Mouse (Mus musculus): Measurements from ENCODE around the gene Fras1. TPM values are rescaled to one million over a fixed set of nuclear protein-coding genes. Genes with fewer than 3 reads are reported as not detected.

The Fras1 gene
- polyA plus RNA-seq, 1 experiment from 2014 or later = 4.2 TPM

DNA sequence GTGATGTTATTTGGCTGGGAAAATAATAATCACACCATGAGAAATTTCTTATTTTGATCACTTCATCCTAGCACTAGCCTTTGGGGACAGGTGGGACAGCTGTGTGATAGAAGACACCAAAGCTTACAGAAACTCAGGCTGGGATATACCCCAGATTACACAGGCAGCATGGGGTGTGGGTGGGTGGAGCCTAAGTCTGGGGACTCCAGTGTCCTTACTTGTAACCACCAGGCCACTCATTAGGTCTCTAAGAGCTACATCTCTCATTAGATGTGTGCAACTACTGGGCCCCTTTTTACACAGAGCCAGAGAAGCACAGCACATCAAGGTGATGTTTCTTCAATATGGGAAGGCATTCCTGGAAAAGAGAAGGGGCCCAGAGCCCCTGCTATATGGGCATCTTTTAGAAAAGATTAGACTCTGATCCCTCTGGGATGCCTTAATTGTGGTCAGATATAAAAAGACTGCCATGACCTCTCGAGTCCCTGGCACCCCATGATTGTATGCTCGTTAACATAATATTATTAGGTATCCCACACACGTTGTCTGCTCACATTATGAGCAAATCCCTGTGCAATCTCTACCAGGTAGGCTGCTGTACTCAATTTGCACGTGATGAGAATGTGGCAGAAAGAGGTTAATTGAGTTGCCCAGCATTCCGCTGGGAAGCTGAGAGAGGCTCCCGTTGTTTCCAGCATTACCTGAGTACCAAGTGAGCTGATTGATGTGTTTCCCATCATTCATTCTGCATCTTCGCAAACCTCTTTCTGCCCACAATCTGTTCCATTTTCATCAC is 230.4 kb downstream of the Fras1 start:
- WGBS = 45% methylated on average over 7 of the region's 7 CpGs
- no peak overlapping the region for H3K4me2 ChIP-seq (ENCODE audit: low read length)
- no peaks in the 10 kb centered on the region for H3K27me3 ChIP-seq (ENCODE audit: control insufficient read depth, insufficient read depth, low read depth, low read length)
- H3K36me3 ChIP-seq (ENCODE audit: control insufficient read depth, insufficient read depth, low read length) = no peaks in the 10 kb centered on the region
- ATAC-seq = peak; percentile 36; the same call in 1 of the 2 replicates
- no peak overlapping the region for H3K4me3 ChIP-seq (ENCODE audit: low read depth, low read length)
- H3K9ac ChIP-seq (ENCODE audit: low read depth, low read length) = no peak overlapping the region
- no peaks in the 10 kb centered on the region for H3K9me3 ChIP-seq (replicated peaks; ENCODE audit: control insufficient read depth, low read length, poor library complexity, severe bottlenecking)
- H3K27ac ChIP-seq (ENCODE audit: low read length) = no peak overlapping the region
- H3K4me1 ChIP-seq (ENCODE audit: control insufficient read depth, insufficient read depth, low read length) = peaks cover 2% of the 10 kb centered on the region; the same call in 1 of the 2 replicates

GRCm38 (mm10) chr5:96608036-96608435 is 234.3 kb downstream of the Fras1 start:
- no peaks in the 10 kb centered on the region for H3K9me3 ChIP-seq (replicated peaks; ENCODE audit: control insufficient read depth, low read length, poor library complexity, severe bottlenecking)

DNA sequence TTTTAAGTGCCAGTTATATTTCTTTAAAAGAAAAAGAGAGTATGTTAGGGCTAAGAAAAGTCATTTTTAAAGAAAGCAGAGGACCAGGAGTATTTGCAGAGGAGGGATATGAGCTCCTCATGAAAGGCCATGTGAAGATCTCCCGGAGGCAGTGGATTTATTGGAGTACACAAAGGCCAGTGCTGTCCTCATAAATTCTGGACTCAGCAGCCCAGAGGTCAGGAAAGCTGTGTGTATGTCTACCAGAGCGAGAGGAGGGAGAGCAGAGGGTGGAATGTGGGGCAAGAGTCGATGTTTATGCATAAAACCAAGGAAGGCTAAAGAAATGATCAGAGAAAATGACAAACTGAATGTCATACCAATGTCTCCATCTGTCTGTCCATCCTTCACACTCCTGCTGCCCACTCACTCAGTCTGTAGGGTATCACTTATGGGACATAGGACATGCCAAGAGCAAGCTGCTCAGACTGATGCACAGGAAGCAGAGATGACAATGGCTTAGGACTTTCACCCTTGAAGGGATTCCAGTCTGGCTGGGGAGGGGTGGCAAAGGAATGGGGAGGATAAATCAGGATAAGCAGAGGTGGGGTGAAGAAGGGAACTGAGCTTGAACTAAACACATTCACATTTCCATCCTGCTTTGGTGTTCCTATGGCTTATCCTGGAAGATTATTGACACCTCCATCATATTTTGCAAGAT is 235.0 kb downstream of the Fras1 start:
- H3K4me1 ChIP-seq (ENCODE audit: control insufficient read depth, insufficient read depth, low read length) = peaks cover 2% of the 10 kb centered on the region; the same call in 1 of the 2 replicates
- H3K36me3 ChIP-seq (ENCODE audit: control insufficient read depth, insufficient read depth, low read length) = no peaks in the 10 kb centered on the region
- H3K9me3 ChIP-seq (replicated peaks; ENCODE audit: control insufficient read depth, low read length, poor library complexity, severe bottlenecking) = no peaks in the 10 kb centered on the region
- no peak overlapping the region for H3K9ac ChIP-seq (ENCODE audit: low read depth, low read length)
- no peak for ATAC-seq
- H3K27me3 ChIP-seq (ENCODE audit: control insufficient read depth, insufficient read depth, low read depth, low read length) = no peaks in the 10 kb centered on the region
- WGBS = 91% methylated on average over 3 of the region's 3 CpGs
- H3K27ac ChIP-seq (ENCODE audit: low read length) = no peak overlapping the region
- H3K4me2 ChIP-seq (ENCODE audit: low read length) = no peak overlapping the region
- no peak overlapping the region for H3K4me3 ChIP-seq (ENCODE audit: low read depth, low read length)

More at GRCm38 (mm10) chr5:96608036-96608435, 234.3 kb downstream of the Fras1 start:
- no peaks in the 10 kb centered on the region for H3K36me3 ChIP-seq (ENCODE audit: control insufficient read depth, insufficient read depth, low read length)
- H3K4me1 ChIP-seq (ENCODE audit: control insufficient read depth, insufficient read depth, low read length) = peaks cover 2% of the 10 kb centered on the region; the same call in 1 of the 2 replicates
- H3K27me3 ChIP-seq (ENCODE audit: control insufficient read depth, insufficient read depth, low read depth, low read length) = no peaks in the 10 kb centered on the region
- no peak overlapping the region for H3K9ac ChIP-seq (ENCODE audit: low read depth, low read length)
- WGBS = 86% methylated on average over 5 of the region's 5 CpGs
- ATAC-seq = no peak
- no peak overlapping the region for H3K27ac ChIP-seq (ENCODE audit: low read length)
- no peak overlapping the region for H3K4me3 ChIP-seq (ENCODE audit: low read depth, low read length)
- no peak overlapping the region for H3K4me2 ChIP-seq (ENCODE audit: low read length)

DNA sequence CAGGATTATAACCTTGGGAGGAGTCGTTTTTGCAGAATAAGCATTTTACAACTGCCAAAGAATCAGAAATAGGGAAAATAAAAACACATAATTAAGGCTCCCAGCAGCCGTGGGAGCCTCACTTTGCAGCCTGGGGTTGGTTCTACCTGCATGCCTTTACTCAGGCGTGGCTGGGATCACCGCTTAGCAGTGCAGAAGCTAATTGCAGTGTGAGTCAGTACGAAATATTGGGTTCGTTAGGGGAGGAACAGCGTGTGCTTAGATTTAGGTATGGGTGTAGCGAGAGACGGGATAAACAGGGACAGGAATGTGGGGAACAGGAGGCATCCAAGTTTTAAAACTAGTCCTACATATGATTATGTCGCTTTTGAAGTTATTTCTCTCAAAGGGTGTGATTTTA is 238.3 kb downstream of the Fras1 start:
- H3K9me3 ChIP-seq (replicated peaks; ENCODE audit: control insufficient read depth, low read length, poor library complexity, severe bottlenecking) = no peaks in the 10 kb centered on the region
- no peak for ATAC-seq

DNA sequence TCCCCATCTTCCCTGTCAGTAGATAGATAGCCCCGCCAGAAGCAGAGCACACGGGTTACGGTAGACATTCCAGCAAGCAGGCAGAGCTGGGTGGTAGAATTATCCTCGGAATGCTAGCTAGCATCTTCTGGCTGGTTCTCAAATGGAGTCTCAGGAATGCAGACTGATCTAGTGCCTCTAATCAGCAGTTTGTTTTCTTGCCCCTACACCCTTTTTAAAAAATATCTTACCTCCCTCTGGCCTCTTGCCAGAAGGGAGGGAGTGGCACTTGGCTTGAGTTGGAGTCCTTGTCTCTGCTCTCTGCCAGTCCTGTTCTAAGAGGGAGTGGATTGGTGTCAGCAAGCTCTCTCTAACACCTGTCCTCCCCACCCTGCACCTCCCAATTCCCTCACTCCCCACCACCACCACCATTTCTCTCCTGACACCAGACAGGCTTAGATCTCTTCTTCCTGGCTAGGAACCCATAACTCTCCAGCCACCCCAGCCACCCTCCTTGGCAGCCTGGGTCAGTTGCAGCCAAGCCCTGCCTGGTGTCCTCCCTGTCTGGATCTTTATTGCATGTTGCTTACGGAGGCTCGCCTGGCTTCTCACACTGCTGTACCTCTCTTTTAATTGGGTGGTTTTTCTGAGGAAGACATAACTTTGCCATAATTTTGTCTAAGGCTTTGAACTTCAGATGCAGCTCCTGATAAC is 243.3 kb downstream of the Fras1 start:
- no peak overlapping the region for H3K9ac ChIP-seq (ENCODE audit: low read depth, low read length)
- no peak for ATAC-seq
- no peaks in the 10 kb centered on the region for H3K4me1 ChIP-seq (ENCODE audit: control insufficient read depth, insufficient read depth, low read length)
- 83% methylated on average over 6 of the region's 6 CpGs for WGBS
- H3K4me3 ChIP-seq (ENCODE audit: low read depth, low read length) = no peak overlapping the region
- no peaks in the 10 kb centered on the region for H3K9me3 ChIP-seq (replicated peaks; ENCODE audit: control insufficient read depth, low read length, poor library complexity, severe bottlenecking)
- no peaks in the 10 kb centered on the region for H3K27me3 ChIP-seq (ENCODE audit: control insufficient read depth, insufficient read depth, low read depth, low read length)
- H3K36me3 ChIP-seq (ENCODE audit: control insufficient read depth, insufficient read depth, low read length) = no peaks in the 10 kb centered on the region
- H3K27ac ChIP-seq (ENCODE audit: low read length) = no peak overlapping the region
- no peak overlapping the region for H3K4me2 ChIP-seq (ENCODE audit: low read length)

More for the DNA sequence above, 238.3 kb downstream of the Fras1 start:
- no peaks in the 10 kb centered on the region for H3K27me3 ChIP-seq (ENCODE audit: control insufficient read depth, insufficient read depth, low read depth, low read length)
- H3K4me1 ChIP-seq (ENCODE audit: control insufficient read depth, insufficient read depth, low read length) = no peaks in the 10 kb centered on the region
- no peak overlapping the region for H3K4me2 ChIP-seq (ENCODE audit: low read length)
- WGBS = 86% methylated on average over 10 of the region's 10 CpGs
- H3K36me3 ChIP-seq (ENCODE audit: control insufficient read depth, insufficient read depth, low read length) = no peaks in the 10 kb centered on the region
- no peak overlapping the region for H3K27ac ChIP-seq (ENCODE audit: low read length)
- no peak overlapping the region for H3K4me3 ChIP-seq (ENCODE audit: low read depth, low read length)
- H3K9ac ChIP-seq (ENCODE audit: low read depth, low read length) = no peak overlapping the region

DNA sequence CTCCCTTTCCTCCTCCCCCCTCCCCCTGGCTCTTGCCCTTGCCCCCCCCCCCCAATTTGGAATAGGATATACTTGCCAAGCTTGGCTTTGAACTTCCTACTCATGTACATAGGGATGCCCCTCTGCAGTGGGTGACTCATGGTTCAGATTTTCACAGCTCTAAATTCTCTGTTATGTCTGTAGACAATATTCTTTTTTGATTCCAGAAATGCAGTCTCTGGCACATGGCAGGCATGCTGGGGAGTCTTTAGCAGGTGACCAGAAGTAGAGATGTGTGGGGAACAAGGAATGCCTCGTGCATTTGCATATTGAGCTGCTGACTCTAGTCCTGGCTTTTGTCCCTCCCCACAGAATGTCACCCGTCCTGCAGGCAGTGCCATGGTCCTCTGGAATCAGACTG is 244.3 kb downstream of the Fras1 start:
- H3K27me3 ChIP-seq (ENCODE audit: control insufficient read depth, insufficient read depth, low read depth, low read length) = no peaks in the 10 kb centered on the region
- H3K27ac ChIP-seq (ENCODE audit: low read length) = no peak overlapping the region
- ATAC-seq = no peak
- H3K4me2 ChIP-seq (ENCODE audit: low read length) = no peak overlapping the region
- 62% methylated on average over 2 of the region's 2 CpGs for WGBS
- no peaks in the 10 kb centered on the region for H3K36me3 ChIP-seq (ENCODE audit: control insufficient read depth, insufficient read depth, low read length)
- no peaks in the 10 kb centered on the region for H3K9me3 ChIP-seq (replicated peaks; ENCODE audit: control insufficient read depth, low read length, poor library complexity, severe bottlenecking)
- no peak overlapping the region for H3K4me3 ChIP-seq (ENCODE audit: low read depth, low read length)
- H3K9ac ChIP-seq (ENCODE audit: low read depth, low read length) = no peak overlapping the region
- no peaks in the 10 kb centered on the region for H3K4me1 ChIP-seq (ENCODE audit: control insufficient read depth, insufficient read depth, low read length)

DNA sequence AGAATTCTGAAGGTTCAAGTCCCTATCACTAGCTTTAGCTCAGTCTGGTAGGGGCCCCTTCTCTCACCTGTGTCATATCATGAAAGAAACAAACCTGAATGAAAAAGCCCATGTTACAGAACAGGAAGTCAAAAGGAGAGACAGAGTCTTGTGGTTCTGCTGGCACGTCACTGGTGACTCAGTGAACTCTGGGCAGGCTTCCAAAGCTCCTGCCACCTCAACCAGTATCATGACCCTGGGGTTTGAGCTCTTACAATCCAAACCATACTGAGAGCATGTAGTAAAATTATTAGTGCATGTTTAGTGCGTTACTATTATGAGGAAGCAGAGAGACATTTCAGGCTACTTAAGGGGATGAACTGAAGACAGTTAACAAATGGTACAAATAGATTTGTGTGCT is 246.5 kb downstream of the Fras1 start:
- 87% methylated on average over 2 of the region's 2 CpGs for WGBS
- H3K27me3 ChIP-seq (ENCODE audit: control insufficient read depth, insufficient read depth, low read depth, low read length) = no peaks in the 10 kb centered on the region
- H3K9me3 ChIP-seq (replicated peaks; ENCODE audit: control insufficient read depth, low read length, poor library complexity, severe bottlenecking) = no peaks in the 10 kb centered on the region
- H3K4me1 ChIP-seq (ENCODE audit: control insufficient read depth, insufficient read depth, low read length) = no peaks in the 10 kb centered on the region
- H3K4me2 ChIP-seq (ENCODE audit: low read length) = no peak overlapping the region
- ATAC-seq = no peak
- H3K9ac ChIP-seq (ENCODE audit: low read depth, low read length) = no peak overlapping the region
- no peak overlapping the region for H3K27ac ChIP-seq (ENCODE audit: low read length)
- H3K4me3 ChIP-seq (ENCODE audit: low read depth, low read length) = no peak overlapping the region
- H3K36me3 ChIP-seq (ENCODE audit: control insufficient read depth, insufficient read depth, low read length) = no peaks in the 10 kb centered on the region

DNA sequence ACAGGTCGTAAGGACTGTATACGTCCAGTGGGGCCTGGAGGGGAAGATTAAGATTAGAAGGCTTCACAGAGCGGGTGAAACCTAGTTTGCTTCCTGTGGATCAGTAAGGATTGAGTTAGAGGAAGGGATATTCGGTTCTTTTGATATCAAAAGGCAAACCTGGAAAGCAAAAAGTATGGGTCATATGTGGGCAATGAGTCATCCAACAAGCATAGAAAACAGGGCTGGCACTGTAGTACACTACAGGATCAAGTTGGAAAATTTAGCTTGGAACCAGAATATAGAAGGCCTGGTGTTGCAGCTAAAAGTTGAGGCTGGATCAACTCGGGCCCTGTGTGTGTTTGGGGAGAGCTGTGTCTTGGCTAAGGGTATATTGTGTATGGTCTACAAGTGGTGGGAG is 246.9 kb downstream of the Fras1 start:
- Histone ChIP-seq H3K36me3 (ENCODE audit: control insufficient read depth, insufficient read depth, low read length) (no peaks in the 10 kb centered on the region), H3K9ac (ENCODE audit: low read depth, low read length) (no peak overlapping the region), H3K4me2 (ENCODE audit: low read length) (no peak overlapping the region), H3K4me1 (ENCODE audit: control insufficient read depth, insufficient read depth, low read length) (no peaks in the 10 kb centered on the region), H3K9me3 (replicated peaks; ENCODE audit: control insufficient read depth, low read length, poor library complexity, severe bottlenecking) (no peaks in the 10 kb centered on the region), H3K4me3 (ENCODE audit: low read depth, low read length) (no peak overlapping the region), H3K27ac (ENCODE audit: low read length) (no peak overlapping the region), H3K27me3 (ENCODE audit: control insufficient read depth, insufficient read depth, low read depth, low read length) (no peaks in the 10 kb centered on the region)
- ATAC-seq = no peak
- WGBS = 94% methylated on average over 5 of the region's 5 CpGs
